Mouse (Mus musculus) midbrain, embryonic 16.5 days (tissue): ENCODE results near the gene Tnfrsf1a. TPM values are rescaled to one million over a fixed set of nuclear protein-coding genes. Genes with fewer than 3 reads are reported as not detected.
"Not testable (repeated sequence)": the region's sequence is repeated elsewhere in the genome, so short reads cannot be mapped to it uniquely, and the experiment has no call there.

Experiments used
- ATAC-seq: fragments of 200-750 bp; cut with Nextera tagmentation; 2 replicates; pipeline ENCODE4 v1.8.0; 2017; ENCODE audit warnings: moderate TSS enrichment
- H3K27ac ChIP-seq: fragments of 300-500 bp; sonication (generic); 2 replicates; pipeline ENCODE4 v1.5.1; 2014; ENCODE audit warnings: mild to moderate bottlenecking, low read length, mixed read lengths
- H3K27me3 ChIP-seq: fragments of 300-500 bp; sonication (generic); 2 replicates; pipeline ENCODE4 v1.6.1; 2014; ENCODE audit warnings: low read depth, low read length, mixed read lengths; ENCODE audit not compliant: control insufficient read depth, insufficient read depth
- H3K36me3 ChIP-seq: fragments of 300-500 bp; sonication (generic); 2 replicates; pipeline ENCODE4 v1.6.1; 2014; ENCODE audit warnings: mild to moderate bottlenecking, low read length, moderate library complexity, mixed read lengths; ENCODE audit not compliant: control insufficient read depth, insufficient read depth
- H3K4me1 ChIP-seq: fragments of 300-500 bp; sonication (generic); 2 replicates; pipeline ENCODE4 v1.6.1; 2014; ENCODE audit warnings: mild to moderate bottlenecking, low read length, mixed read lengths; ENCODE audit not compliant: control insufficient read depth, insufficient read depth
- H3K4me2 ChIP-seq: fragments of 300-500 bp; sonication (generic); 2 replicates; pipeline ENCODE4 v1.6.1; 2014; ENCODE audit warnings: mild to moderate bottlenecking, low read length, mixed read lengths
- H3K4me3 ChIP-seq: fragments of 300-500 bp; sonication (generic); 2 replicates; pipeline ENCODE4 v1.5.1; 2014; ENCODE audit warnings: low read depth, mild to moderate bottlenecking, low read length, moderate library complexity, mixed read lengths
- H3K9ac ChIP-seq: fragments of 300-500 bp; sonication (generic); 2 replicates; pipeline ENCODE4 v1.6.1; 2014; ENCODE audit warnings: low read depth, low read length, mixed read lengths
- H3K9me3 ChIP-seq: fragments of 300-500 bp; sonication (generic); replicated peaks from 2 replicates; pipeline ENCODE4 v1.6.1; 2014; ENCODE audit warnings: mild to moderate bottlenecking, low read length, mixed read lengths; ENCODE audit not compliant: control insufficient read depth, poor library complexity, severe bottlenecking
- WGBS: fragments of 180-500 bp; shearing (Covaris S2); extraction: QIAGEN DNeasy Blood & Tissue Kit; methylation state at CpG from one replicate; pipeline ENCODE4 v1.1.7; 2014; 5-methylcytosine and 5-hydroxymethylcytosine counted together
- polyA plus RNA-seq: library from polyadenylated mRNA; unstranded; fragments of >200 nt; fragmentation: Nextera tagmentation; extraction: Ambion mirVana; gene quantifications from 2 replicates; pipeline ENCODE4 v1.2.1, GENCODE M21; 2015

Gene Tnfrsf1a
- 11.0 and 11.2 TPM in 2 replicates for polyA plus RNA-seq

DNA sequence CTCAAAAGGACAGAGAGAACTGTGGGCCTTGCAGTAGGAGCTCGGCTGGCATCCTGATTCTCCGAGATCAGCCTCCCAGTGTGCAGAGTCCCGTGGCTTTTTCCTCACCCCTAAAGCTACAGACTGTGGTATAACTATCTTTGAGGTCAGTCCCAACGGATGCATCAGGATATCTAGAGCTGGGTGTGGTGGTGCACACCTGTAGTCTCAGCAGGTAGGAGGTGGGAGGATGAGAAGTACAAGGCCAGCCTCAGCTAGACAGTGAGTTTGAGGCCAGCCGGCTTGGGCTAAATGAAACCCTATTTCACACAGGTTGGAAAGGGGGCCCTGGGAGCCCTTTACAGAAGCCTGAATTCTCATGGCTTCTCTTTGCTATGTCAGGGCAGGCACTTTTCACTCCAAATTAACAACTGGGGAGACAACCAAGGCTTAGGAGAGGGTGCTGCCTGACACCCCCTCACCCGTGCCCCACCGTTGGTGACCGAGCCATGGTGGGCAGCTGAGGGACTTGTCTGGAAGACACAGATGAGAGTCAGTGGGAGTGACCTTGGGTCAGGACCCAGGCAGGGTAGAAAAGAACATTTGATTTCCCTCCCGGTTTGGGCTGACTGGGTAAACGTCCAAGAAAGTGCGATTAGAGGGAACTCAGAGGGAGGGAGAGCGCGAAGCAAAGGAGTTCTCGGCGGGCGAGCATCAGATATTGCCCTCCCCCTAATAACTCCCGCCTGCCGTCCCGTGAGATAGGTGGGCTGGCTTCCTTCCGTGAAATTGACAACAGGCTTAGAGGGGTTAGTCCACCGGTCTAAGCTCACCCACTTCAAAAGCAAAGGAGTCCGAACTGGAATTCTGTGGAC, at the start of gene Tnfrsf1a:
Tnfrsf1a (plus strand) TSS at position 642 of the 854 bp plus-strand sequence.
- Histone ChIP-seq H3K4me2 (peak within 1 kb of the TSS; percentile 60), H3K9ac (peak within 1 kb of the TSS; percentile 49), H3K36me3 (no peaks in the 10 kb centered on the region), H3K4me3 (peak within 1 kb of the TSS; percentile 36), H3K27me3 (no peaks in the 10 kb centered on the region), H3K27ac (no peak within 1 kb of the TSS), H3K9me3 (no peaks in the 10 kb centered on the region), H3K4me1 (peaks cover 10% of the 10 kb centered on the region)
- ATAC-seq, result 0 out of 2 replicates have a peak, but pooled peaks have one; percentile 22
- WGBS, result 6% methylated on average over 22 of the region's 22 CpGs

DNA sequence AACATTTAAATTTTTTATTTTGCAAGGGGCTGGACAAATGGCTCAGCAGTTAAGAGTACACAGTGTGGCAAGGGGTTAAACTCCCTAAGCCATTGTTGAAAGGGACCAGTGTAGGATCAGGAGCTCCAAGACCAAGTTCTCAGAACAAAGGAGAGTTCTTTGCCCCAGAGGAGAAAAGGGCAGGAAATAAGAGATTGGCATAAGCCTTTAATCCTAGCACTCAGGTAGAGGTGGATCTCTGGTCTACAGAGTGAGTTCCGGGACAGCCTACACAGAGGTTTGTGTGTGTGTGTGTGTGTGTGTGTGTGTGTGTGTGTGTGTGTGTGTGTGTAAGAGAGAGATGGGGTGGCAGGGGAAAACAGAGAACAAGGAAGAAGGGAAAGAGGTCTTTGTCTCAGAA, 48.2 kb upstream of the Tnfrsf1a start:
- H3K4me2 ChIP-seq, result no peak overlapping the region
- H3K9ac ChIP-seq, result no peak overlapping the region
- no peaks in the 10 kb centered on the region for H3K27me3 ChIP-seq
- no peaks in the 10 kb centered on the region for H3K4me1 ChIP-seq
- 60% methylated on average over 1 of the region's 1 CpGs for WGBS
- no peak overlapping the region for H3K4me3 ChIP-seq
- no peaks in the 10 kb centered on the region for H3K9me3 ChIP-seq
- ATAC-seq, result no peak
- no peaks in the 10 kb centered on the region for H3K36me3 ChIP-seq
- H3K27ac ChIP-seq, result no peak overlapping the region

DNA sequence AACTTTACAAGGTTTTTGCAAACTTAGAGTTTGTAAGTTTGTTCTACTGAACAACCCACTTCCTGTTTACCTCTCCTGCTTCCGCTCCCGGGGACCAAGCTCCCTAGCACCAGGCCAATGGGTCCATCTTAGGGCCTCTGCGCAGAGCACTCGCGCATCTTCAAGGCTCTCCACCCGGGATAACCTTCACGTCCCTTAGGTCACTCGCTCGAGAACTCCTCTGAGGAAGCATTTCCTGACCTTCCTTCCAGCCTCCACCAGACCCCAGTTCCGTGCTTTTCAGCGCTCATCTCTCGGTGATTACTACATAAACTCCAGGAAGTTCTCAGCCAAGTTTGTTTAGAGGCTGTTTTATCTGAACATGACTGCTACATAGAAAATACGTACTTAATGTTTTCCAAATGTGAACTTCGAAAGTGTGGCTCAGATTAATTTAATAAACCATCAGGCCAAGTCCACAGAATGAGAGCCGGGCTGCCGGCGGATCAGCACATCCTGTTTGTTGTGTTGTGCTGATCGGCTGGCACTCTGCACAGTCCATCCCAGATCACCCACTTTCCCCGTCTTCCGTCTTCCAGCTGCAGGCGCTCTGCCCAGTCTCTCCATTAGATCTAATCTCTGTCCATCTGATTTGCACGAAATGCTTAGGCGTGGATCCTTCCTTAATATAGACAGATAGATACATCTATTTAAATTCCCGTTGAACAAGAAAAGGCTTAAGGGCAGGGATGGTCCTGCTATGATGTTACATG, 46.8 kb upstream of the Tnfrsf1a start:
- Histone ChIP-seq H3K4me1 (no peaks in the 10 kb centered on the region), H3K27ac (no peak overlapping the region), H3K4me2 (no peak overlapping the region), H3K9ac (no peak overlapping the region), H3K9me3 (no peaks in the 10 kb centered on the region), H3K4me3 (no peak overlapping the region), H3K27me3 (no peaks in the 10 kb centered on the region), H3K36me3 (no peaks in the 10 kb centered on the region)
- ATAC-seq, result no peak
- 86% methylated on average over 24 of the region's 24 CpGs for WGBS

DNA sequence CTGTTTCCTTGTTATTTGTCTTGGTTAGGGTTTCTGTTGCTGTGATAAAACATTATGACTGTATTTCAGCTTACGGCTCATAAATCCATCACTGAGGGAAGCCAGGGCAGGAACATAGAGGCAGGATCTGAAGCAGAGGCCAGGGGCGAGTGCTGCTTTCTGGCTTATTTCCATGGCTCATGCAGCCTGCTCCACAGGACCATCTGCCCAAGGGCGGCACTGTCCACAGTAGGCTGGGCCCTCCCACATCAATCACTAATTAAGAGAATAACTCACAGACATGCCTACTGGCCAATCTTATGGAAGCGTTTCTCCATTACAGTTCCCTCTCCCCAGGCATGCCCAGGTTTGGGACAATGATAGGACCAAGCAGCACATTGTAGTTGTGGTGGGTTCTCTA, 45.9 kb upstream of the Tnfrsf1a start:
- ATAC-seq, result no peak
- Histone ChIP-seq H3K27me3 (no peaks in the 10 kb centered on the region), H3K27ac (no peak overlapping the region), H3K36me3 (no peaks in the 10 kb centered on the region), H3K9me3 (no peaks in the 10 kb centered on the region), H3K4me3 (no peak overlapping the region), H3K4me1 (no peaks in the 10 kb centered on the region), H3K9ac (no peak overlapping the region), H3K4me2 (no peak overlapping the region)
- WGBS, result 64% methylated on average over 4 of the region's 4 CpGs

DNA sequence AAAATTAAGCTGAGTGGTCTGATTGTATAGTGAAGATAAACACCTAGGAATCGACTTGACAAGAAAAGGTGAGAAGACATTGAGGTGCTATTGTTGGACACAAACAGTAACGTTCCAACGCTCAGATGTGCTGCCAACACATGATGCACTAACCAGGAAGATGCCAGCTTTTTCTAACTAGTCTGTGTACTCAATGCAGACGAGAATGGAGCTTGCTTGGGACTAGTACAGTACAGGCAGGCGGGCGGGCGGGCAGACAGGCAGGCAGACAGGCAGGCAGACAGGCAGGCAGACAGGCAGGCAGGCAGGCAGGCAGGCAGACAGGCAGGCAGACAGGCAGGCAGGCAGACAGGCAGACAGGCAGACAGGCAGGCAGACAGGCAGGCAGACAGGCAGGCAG, 44.8 kb upstream of the Tnfrsf1a start:
- H3K36me3 ChIP-seq, ATAC-seq, H3K9me3 ChIP-seq, H3K27ac ChIP-seq, H3K4me2 ChIP-seq, H3K27me3 ChIP-seq, H3K4me1 ChIP-seq, H3K4me3 ChIP-seq, H3K9ac ChIP-seq: not testable (repeated sequence)
- WGBS, result 89% methylated on average over 7 of the region's 7 CpGs

DNA sequence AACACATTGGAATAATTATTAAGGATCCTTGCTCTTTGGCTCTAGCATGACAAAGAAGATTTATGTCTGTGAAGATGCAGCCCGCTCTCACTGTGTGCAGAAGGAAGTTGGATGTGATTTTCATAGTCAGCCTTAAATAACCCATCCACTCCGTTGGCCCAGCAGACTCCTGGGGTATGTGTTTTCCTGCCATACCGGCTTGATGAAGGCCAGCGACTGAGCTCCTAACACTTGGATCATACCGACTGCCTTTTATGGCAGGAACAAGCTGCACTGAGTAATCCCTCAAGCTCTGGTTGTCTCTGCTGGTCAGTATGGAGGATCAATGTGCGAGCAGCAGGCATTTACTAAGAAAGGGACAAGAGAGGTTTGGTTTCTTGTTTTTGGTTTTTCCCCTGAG, 43.7 kb upstream of the Tnfrsf1a start:
- no peak for ATAC-seq
- no peaks in the 10 kb centered on the region for H3K9me3 ChIP-seq
- H3K4me2 ChIP-seq, result no peak overlapping the region
- H3K36me3 ChIP-seq, result no peaks in the 10 kb centered on the region
- no peaks in the 10 kb centered on the region for H3K27me3 ChIP-seq
- H3K4me1 ChIP-seq, result no peaks in the 10 kb centered on the region
- H3K9ac ChIP-seq, result no peak overlapping the region
- no peak overlapping the region for H3K4me3 ChIP-seq
- H3K27ac ChIP-seq, result no peak overlapping the region
- 98% methylated on average over 6 of the region's 6 CpGs for WGBS

DNA sequence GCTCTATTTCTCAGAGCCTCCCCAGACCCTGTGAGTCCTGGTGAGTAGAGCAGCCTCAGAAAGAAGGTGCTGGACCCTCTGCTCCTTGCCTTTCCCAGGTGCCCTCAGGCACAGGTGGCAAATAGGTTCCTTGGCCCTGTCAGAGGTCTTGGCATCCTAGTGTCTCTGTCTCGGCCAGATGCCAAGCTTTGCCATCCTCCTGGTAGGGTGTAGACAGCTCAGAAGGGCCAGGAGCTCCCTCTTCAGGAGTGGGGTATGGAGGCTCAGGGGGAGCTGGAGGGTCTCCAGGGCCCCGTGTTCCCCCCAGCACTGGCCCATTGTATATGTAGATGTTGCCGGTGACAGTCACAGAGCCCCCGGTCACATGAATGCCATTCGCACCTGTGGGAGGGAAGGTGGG, 42.1 kb upstream of the Tnfrsf1a start:
- no peaks in the 10 kb centered on the region for H3K36me3 ChIP-seq
- H3K4me2 ChIP-seq, result no peak overlapping the region
- H3K9ac ChIP-seq, result no peak overlapping the region
- H3K4me3 ChIP-seq, result no peak overlapping the region
- no peak for ATAC-seq
- H3K27ac ChIP-seq, result no peak overlapping the region
- WGBS, result 94% methylated on average over 5 of the region's 5 CpGs
- H3K27me3 ChIP-seq, result no peaks in the 10 kb centered on the region
- no peaks in the 10 kb centered on the region for H3K9me3 ChIP-seq
- no peaks in the 10 kb centered on the region for H3K4me1 ChIP-seq

DNA sequence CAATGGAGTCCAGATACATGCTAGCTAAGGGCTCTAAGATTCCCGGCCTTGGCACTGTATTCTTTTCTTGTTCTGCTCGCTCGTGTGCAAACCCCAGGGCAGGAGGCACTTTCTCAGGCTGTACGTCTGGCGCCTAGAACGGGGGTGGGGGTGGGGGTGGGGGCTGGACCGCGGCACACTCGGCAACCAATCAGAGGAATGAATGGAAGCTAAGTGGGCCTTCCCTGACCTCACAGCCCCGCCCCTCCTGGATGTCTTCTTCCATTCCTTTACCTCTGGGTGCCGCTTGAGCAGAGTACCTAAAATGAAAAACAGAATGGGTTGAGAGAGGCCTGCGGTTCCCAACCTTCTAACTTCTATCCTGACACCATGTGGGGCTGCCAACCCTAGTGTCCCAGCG, 40.2 kb upstream of the Tnfrsf1a start:
- Histone ChIP-seq H3K27ac (no peak overlapping the region), H3K4me1 (peaks cover 9% of the 10 kb centered on the region), H3K27me3 (no peaks in the 10 kb centered on the region), H3K4me3 (no peak overlapping the region), H3K9ac (no peak overlapping the region), H3K36me3 (no peaks in the 10 kb centered on the region), H3K9me3 (no peaks in the 10 kb centered on the region), H3K4me2 (no peak overlapping the region)
- ATAC-seq, result no peak
- WGBS, result 9% methylated on average over 13 of the region's 13 CpGs

DNA sequence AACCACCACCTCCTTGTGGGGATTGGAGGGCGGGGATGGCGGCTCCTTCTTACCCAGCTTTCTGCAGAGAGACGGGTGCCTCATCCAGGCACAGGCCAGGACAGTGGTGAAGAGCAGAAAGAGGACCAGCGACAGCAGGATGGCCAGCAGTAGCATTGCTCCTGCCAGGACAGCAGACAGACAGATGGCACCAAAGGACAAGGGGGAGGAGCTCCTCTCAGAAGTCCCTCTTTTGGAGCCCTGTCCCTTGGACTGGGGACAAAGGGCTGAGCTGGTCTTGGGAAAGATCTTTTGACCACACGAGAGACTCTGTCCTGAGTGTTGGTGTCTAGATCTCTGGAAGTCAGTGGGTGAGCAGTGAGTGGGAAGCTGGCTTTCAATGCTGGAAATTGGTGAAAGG, 39.8 kb upstream of the Tnfrsf1a start:
- Histone ChIP-seq H3K9ac (no peak overlapping the region), H3K9me3 (no peaks in the 10 kb centered on the region), H3K27ac (no peak overlapping the region), H3K36me3 (no peaks in the 10 kb centered on the region), H3K4me1 (peaks cover 13% of the 10 kb centered on the region), H3K4me2 (no peak overlapping the region), H3K4me3 (no peak overlapping the region), H3K27me3 (no peaks in the 10 kb centered on the region)
- no peak for ATAC-seq
- 29% methylated on average over 5 of the region's 5 CpGs for WGBS
